Mouse (Mus musculus): ENCODE data around the gene Acvr1c.

The Acvr1c gene

DNA sequence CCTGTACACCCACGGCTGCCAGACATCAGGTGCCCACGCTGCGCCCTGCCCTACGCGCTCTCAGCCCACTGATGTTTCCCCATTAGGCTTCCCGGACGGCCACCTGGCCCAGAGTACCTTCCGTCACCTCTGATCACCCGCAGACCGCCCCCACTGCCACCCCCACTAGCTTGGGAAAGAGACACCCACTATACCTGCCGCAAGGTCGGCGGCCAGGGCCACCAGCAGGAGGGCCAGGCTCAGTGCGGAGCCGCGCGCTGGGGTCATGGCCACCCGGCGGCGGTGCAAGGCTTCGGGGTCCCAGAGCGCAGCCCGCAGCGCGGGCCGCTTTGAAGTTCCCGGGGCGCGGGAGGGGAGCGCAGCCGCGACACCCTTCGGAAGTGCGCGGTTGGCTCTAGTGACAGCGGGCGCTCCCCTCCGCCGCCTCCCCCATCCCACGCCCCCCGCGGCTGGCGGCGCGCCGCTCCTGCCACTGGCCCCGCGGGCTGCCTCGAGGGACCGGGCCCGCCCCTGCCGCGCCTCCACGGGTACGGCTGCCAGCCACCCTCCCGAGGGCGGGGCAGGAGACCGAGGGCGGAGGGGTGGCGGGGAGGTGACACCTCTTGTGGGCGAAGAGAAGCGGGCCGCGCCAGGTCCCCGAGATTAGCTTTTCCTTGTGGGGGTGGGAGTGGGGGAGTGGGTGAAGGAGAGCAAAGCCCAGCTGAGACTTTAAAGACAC is at the start of gene Acvr1c:
TSS of gene Acvr1c (minus strand) at position 482 of the 718 bp plus-strand sequence.
- peak; percentile 25 for DNase-seq

DNA sequence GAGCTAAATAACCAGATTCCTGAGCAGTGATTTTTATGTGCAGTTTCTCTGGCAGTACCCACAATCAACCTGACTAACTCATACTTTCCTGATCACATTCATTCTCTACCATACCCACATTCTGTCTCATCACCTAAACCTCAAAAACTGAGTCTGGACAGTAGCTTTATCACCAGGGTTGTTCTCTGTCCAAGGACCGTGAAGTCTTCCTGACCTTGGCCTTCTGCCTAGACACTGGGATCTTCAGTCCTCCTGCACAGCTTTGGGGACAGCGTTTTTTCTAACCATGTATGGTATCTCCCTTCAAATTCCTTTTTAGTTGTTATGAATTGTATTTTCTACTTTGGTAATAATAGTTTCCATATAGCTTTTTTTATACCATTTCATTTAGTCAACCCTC is 45.8 kb upstream of the Acvr1c start:
- no peak for DNase-seq

DNA sequence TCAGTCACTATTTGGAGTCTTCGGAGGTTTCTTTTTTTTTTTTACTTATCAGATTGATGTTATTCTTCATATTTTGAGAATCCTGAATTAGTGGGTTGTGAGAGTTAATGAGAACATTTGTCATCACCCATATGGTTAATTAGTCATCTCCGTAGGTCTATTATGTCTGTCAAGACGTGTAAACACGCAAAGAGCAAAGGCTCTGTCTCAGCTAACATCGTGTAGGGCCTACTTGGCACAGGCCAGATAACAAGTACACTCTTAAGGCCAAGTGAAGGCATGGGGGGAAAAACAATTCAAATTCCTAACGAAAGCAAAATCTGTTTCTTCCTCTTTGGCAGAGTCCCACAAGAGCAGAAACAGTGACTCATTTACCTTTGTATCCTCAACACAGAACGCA is 30.9 kb upstream of the Acvr1c start:
- DNase-seq, result no peak

DNA sequence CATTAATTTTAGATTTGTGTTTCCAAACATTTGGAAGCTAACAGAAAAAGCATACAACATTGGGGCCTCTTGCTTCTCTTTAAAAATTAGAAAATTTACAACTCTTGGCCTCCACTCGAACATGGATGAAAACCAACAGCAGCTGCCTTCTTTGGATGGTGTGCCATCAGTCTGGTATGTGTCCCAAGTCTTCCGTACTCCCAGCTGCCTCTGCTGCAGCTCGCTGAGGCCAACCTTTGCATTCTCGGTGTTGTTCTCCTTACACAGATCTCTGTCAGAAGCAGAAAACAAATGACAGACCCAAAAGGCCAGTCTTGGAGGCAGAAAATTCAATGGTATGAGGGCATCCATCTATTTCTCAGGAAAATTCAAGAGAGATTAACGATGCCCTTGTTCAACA is 22.3 kb upstream of the Acvr1c start:
- no peak for DNase-seq

DNA sequence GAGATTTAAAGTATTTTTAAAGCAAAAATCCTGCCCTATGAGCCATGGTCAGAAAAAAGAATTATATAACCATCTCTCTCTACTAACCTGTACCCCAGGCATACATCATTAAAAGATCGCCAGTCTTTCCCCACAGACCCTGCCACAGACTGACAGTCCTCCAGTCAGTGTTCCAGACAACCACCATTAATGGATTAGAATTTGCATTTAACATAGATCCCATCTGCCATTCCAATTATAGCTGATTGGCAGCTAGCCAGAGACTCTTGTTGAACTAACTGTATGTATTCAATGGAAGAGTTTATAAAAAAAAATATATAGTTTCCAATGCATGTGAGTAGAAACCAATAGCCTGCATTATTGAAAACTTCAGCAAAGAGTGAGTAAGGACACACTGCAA is 21.8 kb upstream of the Acvr1c start:
- no peak for DNase-seq

DNA sequence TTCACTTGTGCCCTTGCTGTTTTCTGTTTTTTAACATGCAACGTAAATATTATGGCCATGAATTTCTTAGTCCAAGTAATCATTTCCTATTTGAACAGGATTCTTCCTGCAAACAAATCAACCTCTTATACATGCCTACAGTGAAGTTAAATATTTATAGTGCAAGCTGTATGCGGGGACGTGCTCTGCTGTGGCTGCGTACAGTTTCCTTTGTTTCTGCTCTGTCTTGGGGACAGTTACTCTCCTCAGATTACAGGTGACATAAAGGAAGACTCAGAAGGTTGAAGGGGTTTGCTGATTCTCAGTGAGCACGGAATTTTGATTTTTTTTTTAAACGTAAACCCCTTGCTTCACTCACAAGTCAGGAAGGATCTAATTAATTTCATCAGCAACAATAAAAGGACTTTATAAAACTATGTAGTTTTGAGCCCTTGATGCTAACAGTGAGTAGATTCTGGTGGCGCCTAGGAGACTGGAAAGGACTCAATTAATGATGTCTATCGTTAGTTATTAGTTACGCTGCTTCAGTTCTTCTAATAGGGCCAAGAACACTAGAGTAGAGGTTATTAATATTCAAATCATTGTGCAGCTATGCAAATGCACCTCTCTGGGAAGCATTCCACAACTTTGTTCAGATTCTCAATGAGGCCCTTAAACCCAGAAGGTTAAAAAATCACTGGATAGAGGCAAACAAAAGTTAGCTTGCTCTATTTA is 19.9 kb upstream of the Acvr1c start:
- DNase-seq, result no peak

DNA sequence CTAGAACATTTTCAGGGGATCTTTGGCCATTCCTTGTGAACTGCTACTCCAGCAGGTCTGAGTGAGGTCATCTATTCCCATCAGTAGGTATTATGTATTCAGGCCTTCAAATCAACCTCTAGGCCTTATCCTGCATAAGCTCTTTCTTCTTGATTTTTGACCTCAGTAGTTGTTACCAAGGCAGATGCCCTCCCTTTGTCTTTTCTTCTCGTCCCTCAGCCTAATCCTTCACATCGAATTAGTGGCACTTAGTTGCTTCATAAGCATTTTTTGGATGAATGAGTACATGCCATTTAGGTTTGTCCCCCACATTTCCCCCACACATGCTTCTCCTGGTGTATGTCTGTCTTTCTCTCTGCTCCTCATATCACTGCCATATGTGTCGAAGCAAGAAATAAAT is 8.5 kb upstream of the Acvr1c start:
- no peak for DNase-seq

DNA sequence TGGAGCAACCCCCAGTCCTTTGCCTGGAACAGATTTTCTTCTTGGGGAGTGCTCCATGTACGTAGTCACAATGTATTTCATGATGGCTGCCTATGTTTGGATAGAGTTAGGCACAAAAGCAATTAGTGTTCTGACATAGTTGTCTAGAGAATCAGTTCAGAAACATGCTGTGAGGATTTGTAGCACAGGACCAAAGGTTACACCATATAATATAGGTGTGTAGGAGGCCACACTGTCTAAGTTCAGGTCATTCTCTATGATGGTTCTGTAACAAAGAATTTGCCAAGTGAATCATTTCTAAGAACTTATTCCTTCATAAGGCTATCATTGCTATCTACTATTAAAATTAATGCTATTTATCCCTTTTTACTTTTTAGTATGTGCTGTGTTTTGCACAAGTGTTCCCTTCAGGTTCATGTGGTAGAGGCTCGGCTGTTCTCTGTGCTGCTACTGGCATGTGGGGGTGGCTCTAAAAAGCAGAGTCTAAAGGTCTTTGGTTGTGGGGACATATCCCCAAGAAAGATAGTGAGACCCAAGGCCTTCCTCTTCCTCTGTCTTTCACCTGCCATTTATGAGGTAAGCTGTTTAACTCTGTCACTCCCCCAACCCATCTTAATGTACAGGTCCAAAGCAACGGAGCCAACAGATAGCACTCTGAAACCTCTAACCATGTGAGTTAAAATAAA is 3.8 kb upstream of the Acvr1c start:
- DNase-seq, result no peak

DNA sequence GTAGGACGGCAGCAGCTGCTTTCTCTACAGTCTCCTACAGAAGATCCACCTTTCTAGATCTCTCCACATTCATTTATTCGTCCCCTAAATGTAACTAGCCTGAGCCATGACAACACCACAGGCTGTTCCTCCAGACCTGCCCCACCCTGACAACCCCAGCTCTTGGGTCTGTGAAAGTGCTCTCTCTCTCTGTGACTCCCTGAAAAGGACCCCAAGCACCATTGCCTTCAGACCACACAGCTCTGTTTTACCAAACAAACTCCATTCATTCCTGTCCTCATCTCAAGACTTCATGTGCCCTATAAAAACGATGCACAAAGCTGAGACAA is 401 bp upstream of the Acvr1c start:
- no peak for DNase-seq

DNA sequence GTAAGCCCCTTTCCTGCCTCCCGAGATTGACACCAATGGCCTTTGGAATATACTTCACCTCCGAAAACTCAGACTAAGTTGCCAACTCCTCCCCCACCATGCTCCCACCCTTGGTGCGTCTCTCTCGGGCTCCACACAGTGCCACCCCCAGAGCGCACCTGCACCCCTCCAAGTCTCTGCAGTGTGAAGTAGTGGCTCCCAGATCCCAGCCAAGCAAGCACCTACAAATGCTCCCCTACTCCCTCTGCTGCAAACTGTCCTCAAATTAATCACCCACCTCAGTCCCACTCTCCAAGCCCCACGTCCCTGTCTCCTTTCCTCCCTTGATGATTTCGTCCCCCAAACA is 654 bp downstream of the Acvr1c start:
- no peak for DNase-seq

DNA sequence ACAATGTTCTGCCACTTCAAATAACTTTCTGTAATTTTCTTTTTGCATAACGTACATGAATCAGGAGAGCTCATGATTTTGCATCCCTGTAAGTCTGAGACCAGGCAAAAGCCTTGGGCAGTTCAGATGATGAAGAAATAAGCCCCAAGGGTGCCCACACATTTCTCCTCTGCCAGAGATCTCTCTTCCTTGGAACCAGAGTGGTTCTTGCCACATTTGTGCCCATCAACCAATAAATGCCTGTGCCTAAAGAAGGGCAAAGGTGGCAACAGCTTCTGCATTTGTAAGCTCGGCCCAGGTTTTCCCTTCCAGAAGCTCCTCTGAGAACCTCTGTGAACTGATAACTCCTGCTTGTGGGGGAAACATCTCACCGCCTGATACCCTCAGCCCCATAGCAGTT is 3.3 kb downstream of the Acvr1c start:
- no peak for DNase-seq

DNA sequence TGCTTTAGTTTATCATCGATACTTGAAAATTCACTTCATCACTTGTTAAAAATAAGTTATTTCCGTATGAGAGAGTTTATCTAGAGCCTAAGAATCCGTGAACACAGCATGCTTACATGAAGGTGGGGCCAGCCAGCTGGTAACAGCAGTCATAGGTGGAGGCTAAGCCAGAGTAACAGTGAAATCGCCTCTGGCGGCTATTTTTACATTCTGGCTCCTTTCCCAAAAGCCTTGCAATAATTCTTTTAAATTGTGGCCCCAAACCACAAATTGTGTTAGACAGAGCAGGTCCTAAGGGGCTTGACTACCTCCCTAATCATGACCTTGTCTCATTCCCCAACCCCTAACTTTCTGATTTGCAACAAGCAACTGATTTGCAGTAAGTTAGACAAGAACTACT is 4.8 kb downstream of the Acvr1c start:
- DNase-seq, result no peak

DNA sequence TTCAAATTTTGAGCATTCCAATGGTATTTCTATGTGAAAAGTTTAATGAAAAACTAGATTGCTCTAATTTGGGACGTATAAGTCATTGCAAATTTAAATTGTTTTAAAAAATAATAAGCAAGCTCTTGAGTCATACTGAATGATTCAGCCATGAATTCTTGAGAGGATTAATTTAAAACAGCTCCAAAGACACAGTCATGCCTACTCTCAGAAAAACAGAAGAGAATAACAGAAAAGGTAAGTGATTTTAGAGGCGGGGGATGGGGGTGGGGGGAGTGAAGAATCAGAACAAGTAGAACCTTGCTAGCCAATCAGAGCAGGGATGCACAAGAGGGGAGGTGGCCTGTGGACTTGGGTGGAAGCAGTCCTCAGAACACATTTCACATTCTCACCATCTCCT is 7.0 kb downstream of the Acvr1c start:
- no peak for DNase-seq

DNA sequence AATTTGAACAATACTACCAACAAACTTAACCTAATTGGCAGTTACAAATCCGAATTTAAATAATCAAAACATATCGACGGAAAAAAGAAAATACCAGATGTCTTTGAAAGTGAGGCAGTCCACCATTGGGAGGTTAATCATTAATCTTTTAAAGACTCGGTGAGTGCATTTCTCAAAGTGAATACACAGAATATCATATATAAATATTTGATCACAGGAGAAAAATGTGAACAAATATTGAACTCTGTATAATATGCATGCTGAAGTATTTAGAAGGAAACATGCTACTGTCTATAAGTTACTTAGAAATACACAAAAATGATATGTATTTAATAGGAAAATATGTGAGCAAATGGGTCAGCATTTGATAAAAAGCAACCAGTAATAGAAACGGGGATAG is 21.0 kb downstream of the Acvr1c start:
- no peak for DNase-seq

DNA sequence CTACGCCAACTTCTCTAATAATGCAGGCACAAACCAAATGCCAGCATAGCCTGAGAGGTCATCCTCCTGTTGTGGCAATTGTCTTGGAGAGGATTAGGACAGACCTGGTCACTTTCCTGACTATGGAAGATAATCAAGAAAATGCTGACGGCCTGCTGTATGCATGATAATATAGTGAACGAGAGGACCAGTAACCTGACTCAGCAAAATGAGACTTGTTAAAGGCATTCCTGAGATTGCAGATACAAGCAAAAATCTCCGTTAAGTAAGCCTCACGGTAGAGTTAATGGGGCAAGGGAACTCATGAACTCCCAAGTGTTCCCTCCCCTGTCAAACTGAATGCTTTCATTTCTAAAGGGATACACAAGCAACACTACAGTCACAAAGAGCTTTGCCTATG is 28.1 kb downstream of the Acvr1c start:
- DNase-seq, result no peak

DNA sequence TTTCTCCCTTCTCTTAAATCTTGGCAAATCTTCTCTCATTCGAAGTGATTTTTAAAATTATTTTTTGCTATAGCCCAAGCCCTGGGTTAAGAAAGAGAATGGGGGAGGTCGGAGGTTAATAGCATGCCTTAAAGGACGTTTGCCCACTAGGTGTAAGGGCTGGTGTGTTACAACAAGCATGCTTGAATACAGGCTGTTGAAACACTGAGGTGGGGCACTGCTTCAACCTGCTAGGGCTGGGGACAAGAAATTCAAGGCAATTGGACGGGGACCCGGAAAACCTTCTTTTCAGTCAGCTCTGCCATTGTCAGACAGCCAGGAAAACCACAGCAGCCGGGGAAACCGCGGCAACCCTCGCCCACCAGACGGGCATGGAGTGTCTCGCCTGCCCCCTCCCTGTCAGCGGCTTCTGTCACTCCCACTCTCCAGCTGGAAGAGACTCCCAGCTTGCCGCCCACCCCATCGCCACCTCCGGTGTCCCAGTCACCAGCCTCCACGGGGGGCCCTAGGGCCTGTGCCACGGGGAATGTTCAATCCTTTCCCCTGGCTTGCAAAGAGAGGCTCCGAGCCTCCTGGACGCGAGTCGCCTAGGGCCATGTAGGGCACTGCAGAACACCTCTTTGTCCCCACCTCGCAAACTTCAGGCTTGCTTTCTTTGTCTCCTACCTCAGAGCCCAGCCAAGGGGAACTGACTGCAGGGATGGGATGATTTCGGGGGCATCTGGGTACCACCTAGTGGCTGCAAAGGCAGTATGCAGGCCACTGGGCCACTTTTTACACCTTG is 33.4 kb downstream of the Acvr1c start:
- DNase-seq, result no peak

DNA sequence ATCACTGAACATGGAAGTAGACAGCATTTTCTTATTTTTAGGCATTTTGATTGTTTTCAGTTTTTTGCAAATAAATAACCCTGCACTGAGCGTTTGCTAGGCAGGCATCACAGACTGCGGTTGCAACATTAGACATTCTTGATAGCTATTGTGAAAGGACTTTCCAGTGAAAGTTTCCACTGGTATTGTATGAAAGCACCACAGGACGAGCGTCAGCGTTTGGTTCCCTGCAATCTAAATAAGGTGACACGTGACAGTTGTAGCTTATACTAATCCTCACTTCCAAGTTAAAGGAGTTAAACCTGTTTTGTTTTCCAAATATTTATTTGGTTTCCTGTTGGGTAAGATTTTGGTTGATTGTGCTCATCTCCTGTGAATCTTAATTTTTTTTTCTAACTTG is 34.4 kb downstream of the Acvr1c start:
- DNase-seq, result no peak

DNA sequence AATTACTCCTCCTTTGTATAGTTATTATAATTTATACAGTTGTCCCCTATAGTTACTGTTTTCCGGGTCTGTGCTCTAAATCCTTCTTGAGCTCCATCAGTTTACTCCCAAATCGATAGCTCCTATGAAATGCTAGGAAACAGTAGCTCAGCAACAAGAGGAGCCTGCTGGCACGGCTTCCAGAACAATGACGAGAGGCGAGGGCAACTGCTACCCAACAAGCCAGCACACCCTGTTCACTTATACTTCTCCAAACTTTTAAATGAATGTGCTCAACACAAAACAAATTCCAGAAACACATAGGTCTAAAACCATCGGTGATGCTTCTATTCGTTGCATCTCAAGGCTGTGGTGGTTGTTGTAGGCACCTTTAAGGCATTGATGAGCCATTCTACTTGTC is 41.5 kb downstream of the Acvr1c start:
- DNase-seq, result no peak

DNA sequence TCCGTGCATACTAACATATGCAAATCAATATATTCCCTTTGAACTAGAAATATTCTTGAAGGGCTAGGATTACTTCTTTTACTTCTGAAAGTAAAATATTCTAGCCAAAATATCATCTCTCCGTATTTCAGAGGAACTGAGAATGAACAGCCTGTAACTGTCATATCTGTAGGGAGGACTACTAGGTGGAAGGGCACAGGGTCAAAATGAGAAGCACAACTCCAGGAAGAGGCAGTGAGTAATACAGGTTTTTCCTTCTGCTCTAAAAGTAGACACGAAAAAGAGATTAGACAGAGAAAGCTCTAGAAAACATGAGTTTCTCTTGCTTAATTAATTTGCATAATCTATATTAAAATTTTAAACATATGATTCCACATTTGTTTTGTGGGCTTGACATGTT is 48.0 kb downstream of the Acvr1c start:
- no peak for DNase-seq

DNA sequence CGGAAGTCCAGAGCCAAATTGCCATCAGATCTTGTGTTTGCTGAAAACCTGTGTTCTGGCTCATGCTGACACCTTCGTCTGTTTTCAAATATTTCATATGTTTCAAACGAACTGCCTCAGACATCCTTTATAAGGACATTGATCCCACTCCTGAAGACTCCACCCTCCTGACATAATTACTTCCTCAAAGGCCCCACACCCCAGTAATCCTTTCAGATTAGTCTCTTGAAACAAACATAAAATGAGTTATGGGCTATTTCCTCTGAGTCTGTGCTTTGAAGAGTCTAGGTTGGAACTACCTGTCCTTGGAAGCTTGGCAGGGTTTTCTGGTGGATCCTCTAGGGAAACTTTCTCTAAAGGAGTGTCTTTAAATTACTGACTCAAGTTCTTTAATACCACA is 53.2 kb downstream of the Acvr1c start:
- no peak for DNase-seq

DNA sequence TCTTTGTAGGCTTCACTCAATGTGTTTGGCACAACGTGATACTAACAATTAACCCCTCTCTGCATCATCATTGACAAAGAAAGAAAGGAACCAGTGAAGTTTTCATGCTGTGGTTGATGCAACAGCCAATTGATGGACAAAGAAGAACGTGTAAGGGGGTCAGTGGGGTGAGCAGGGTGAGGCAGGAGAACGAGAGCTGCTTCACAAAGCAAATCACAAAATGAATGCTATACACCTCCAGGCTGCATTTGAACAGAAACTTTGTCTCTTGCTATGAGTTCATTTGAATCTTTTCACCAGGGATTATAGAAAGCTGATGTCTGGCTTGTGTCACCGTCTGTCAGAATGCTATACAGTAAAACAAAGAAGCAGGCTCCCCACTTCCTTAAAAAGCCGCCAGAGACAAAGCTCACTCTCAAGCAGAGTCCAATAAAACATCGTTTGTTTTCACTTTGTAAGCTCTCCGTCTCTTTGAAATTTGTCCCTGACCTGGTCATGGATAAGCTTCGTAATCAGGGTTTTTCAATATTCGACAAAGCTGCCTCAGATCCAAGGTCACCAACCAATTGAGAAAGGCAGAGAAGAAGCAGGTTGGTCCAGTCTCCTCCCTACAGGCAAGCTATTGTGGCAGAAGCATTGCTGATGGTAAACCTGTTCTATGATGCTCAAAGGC is 67.8 kb downstream of the Acvr1c start:
- no peak for DNase-seq

DNA sequence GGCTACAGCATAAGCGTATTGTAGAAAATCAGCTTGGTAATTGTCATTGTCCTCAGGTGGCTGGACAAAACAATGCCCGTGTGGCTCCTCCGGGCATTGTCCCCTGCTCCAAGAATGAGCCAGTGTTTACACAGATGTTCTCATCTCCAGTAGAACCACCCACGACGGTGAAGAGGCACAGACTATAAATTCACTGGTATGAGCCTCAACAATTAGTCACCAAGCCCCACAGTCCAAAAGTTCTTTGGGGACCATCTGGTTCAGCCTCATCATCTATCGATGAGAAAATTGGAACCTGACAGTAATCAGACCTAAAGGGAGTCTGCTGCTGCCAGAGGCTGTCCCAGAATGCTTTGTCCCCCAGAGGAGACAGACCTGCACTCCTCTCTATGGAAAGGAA is 68.4 kb downstream of the Acvr1c start:
- DNase-seq, result no peak

DNA sequence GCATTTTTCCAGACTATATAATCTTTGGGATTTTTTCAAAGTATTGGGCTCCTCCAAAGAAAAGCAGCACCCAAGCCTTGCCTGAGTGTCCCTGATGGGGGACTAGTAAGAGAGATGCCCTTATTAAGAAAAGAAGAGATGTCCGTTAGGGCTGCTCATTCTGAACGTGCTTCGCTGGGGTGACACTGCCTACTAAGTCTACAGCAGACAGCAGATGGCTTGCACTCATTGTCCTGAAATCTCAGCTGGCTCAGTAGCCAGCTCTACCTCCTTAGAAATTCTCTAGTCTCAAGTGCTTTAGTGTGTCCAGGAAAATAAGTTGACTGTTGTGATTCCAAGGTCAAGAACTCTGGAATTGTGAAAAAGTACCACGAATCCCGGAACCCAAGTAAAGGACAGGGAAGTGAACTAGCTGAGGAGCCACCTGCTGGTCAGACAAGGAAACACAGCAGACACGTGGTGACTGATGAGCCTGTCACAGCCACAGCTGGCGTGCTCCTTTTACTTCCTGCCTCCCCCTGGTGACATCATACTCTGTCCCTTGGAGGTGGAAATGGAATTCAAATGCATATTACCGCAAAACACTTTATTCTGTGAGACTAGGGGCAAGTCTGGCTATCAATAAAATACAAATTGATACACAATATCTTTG is 75.3 kb downstream of the Acvr1c start:
- DNase-seq, result peak; percentile 78

All from kidney, adult 18-20 months (tissue).